Mouse (Mus musculus): ENCODE measurements around the gene Grid1.

- TF ChIP-seq CTCF (IDR thresholded peaks at IDR 0.05; ENCODE audit: insufficient read depth, low read depth, low read length) (no peak), POLR2A (IDR thresholded peaks at IDR 0.05; ENCODE audit: insufficient read depth, low read depth, low read length) (no peak)
Observed at GRCm38 (mm10) chr14:34925021-34925420, 105.1 kb downstream of the Grid1 start.
